ENCODE assay signal across 15 mouse cellular contexts in the genomic region with DNA sequence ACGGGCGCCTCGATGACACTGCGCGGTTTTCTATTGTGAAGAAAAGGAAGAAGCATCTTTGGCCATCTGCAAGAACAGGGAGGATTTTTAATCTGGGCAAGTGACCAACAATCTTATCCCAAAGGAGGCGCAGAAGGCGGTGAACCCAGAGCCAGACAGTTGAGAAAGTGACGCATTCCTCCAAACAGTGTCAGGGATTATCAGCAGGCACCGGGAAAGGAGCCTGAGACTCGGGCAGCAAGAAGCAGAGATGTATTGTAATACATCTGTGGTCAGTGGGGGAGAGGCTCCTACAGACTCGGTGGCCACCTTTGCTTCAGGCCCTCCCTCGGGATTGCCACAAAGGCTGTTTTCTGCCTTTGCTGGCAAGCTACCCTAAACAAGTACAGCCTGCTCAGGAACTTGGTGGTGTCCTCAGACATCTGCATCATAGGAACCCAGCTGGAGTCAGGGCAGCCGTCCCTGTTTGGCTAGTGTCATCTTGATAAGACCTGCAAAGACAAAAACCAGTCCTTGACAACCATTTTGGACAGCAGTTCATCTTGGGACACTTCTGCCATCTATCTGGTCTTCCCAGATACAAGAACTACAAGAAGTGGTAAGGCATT. TPM values are rescaled to one million over a fixed set of nuclear protein-coding genes. Genes with fewer than 3 reads are reported as not detected.
DNase-seq lines count a peak whose midpoint lies in the region; ATAC-seq lines count a peak whose summit lies in the region.
"Had no signal": no experiment of that assay in that cellular context is flagged by ENCODE, and none has a peak within 500 bp of the region (broad histone marks: within the 10 kb centered on the region; RNA-seq: fewer than 3 reads in every experiment).

No protein-coding gene starts in this region.

- no peaks in the 10 kb centered on the region for H3K36me3 ChIP-seq in hindbrain, embryonic 16.5 days (ENCODE audit: control insufficient read depth, insufficient read depth, low read length)
- H3K36me3 ChIP-seq: midbrain, embryonic 10.5 days; neural tube, embryonic 15.5 days had no signal

- H3K9ac ChIP-seq in hindbrain, embryonic 16.5 days (ENCODE audit: low read depth, low read length): no peak overlapping the region
- H3K9ac ChIP-seq: hindbrain, embryonic 14.5 days; neural tube, embryonic 15.5 days had no signal

- peak; percentile 37; the same call in 1 of the 2 replicates for ATAC-seq in megakaryocyte-erythroid progenitor cell, adult 5-6 weeks (replicated peaks; ENCODE audit: low FRiP score, low TSS enrichment, poor library complexity, severe bottlenecking)
- no peak for ATAC-seq in hindbrain, embryonic 16.5 days

- intact Hi-C loops in left cerebral cortex, postnatal 4 days (cut with DNase I): no loop called here

- peak; percentile 9 for DNase-seq in left cerebral cortex, postnatal 4 days
- no peak for DNase-seq in left cerebral cortex, adult 8-10 months (ENCODE audit: low spot score in 2 of 2)
- DNase-seq in gastrocnemius, adult 8-10 months (ENCODE audit: low spot score in 2 of 2): peak; percentile 32 to 35
- peak; percentile 68 to 81 for DNase-seq in heart, adult 9 months (ENCODE audit: low spot score in 2 of 2)
- no peak for DNase-seq in right cerebral cortex, adult 18-20 months
- no peak for DNase-seq in yolk sac, embryonic 10.5 days (ENCODE audit: low spot score)
- DNase-seq: liver had no signal

- no peak overlapping the region for H3K4me2 ChIP-seq in hindbrain, embryonic 16.5 days (ENCODE audit: low read length)
- H3K4me2 ChIP-seq: hindbrain, embryonic 14.5 days; neural tube, embryonic 15.5 days had no signal

- H3K4me3 ChIP-seq in hindbrain, embryonic 16.5 days (ENCODE audit: low read length): no peak overlapping the region
- H3K4me3 ChIP-seq: midbrain, embryonic 10.5 days; neural tube, embryonic 15.5 days had no signal

- WGBS in hindbrain, embryonic 16.5 days: 60% methylated on average over 13 of the region's 13 CpGs

- H3K27ac ChIP-seq in hindbrain, embryonic 16.5 days (ENCODE audit: low read depth, low read length): no peak overlapping the region
- H3K27ac ChIP-seq: hindbrain, embryonic 14.5 days; midbrain, embryonic 10.5 days; neural tube, embryonic 15.5 days had no signal

- H3K27me3 ChIP-seq in hindbrain, embryonic 16.5 days (replicated peaks; ENCODE audit: control insufficient read depth, insufficient read depth, low read length): no peaks in the 10 kb centered on the region
- H3K27me3 ChIP-seq: neural tube, embryonic 15.5 days had no signal

- H3K4me1 ChIP-seq in hindbrain, embryonic 16.5 days (ENCODE audit: control insufficient read depth, insufficient read depth, low read depth, low read length): no peaks in the 10 kb centered on the region

- H3K9me3 ChIP-seq in hindbrain, embryonic 16.5 days (ENCODE audit: control insufficient read depth, low read length): no peaks in the 10 kb centered on the region
- H3K9me3 ChIP-seq: midbrain, embryonic 10.5 days; neural tube, embryonic 15.5 days had no signal

RNA-seq across cellular contexts. Expression of gene Gm11032, which starts 0.7 kb away (rescaled TPM):
- not detected for total RNA-seq in left cerebral cortex, postnatal 4 days (2021)
- total RNA-seq in left cerebral cortex, adult 8-10 months (2022): not detected
- not detected for total RNA-seq in gastrocnemius, adult 8-10 months (2022)
- total RNA-seq in megakaryocyte-erythroid progenitor cell, adult 5-6 weeks (2014; fragmentation: Nextera tagmentation): not detected in 2 replicates
- not detected in 2 replicates for total RNA-seq in megakaryocyte-erythroid progenitor cell, adult 5-6 weeks (2017)
- not detected in 2 replicates for polyA plus RNA-seq in hindbrain, embryonic 16.5 days (2015; fragmentation: Nextera tagmentation; extraction: Ambion mirVana)
- total RNA-seq: common myeloid progenitor, adult 5-6 weeks had no signal
- polyA plus RNA-seq: hindbrain, embryonic 14.5 days; large intestine, adult 2 months; midbrain, embryonic 10.5 days; neural tube, embryonic 15.5 days; spleen, adult 2 months had no signal

RNA-seq across cellular contexts. Expression of gene Ascc2, which starts 16.9 kb away (rescaled TPM):
- 10 to 100 TPM; 27.3 to 28.3 TPM for total RNA-seq in left cerebral cortex, postnatal 4 days (2021)
- total RNA-seq in left cerebral cortex, adult 8-10 months (2022): 10 to 100 TPM; 16.3 to 20.8 (median 18.2) TPM
- total RNA-seq in gastrocnemius, adult 8-10 months (2022): 10 to 100 TPM; 15.6 to 18.7 (median 16.5) TPM
- total RNA-seq in megakaryocyte-erythroid progenitor cell, adult 5-6 weeks (2014; fragmentation: Nextera tagmentation): 29.8 and 44.7 TPM in 2 replicates
- 20.7 and 22.6 TPM in 2 replicates for total RNA-seq in megakaryocyte-erythroid progenitor cell, adult 5-6 weeks (2017)
- 18.4 and 20.6 TPM in 2 replicates for polyA plus RNA-seq in hindbrain, embryonic 16.5 days (2015; fragmentation: Nextera tagmentation; extraction: Ambion mirVana)

RNA-seq across cellular contexts. Expression of gene Mtmr3, which starts 25.9 kb away (rescaled TPM):
- total RNA-seq in left cerebral cortex, postnatal 4 days (2021): 10 to 100 TPM; 74.2 to 76.6 TPM
- 10 to 100 TPM; 66.2 to 74.0 (median 70.5) TPM for total RNA-seq in left cerebral cortex, adult 8-10 months (2022)
- total RNA-seq in gastrocnemius, adult 8-10 months (2022): 10 to 100 TPM; 45.9 to 59.7 (median 51.7) TPM
- 34.7 and 43.1 TPM in 2 replicates for total RNA-seq in megakaryocyte-erythroid progenitor cell, adult 5-6 weeks (2014; fragmentation: Nextera tagmentation)
- 29.1 and 41.1 TPM in 2 replicates for total RNA-seq in megakaryocyte-erythroid progenitor cell, adult 5-6 weeks (2017)
- polyA plus RNA-seq in hindbrain, embryonic 16.5 days (2015; fragmentation: Nextera tagmentation; extraction: Ambion mirVana): 28.7 and 33.5 TPM in 2 replicates

Comparison
In these comparisons a context has a peak if more than half of its experiments do, and no peak if none do; other contexts are left out.
1. DNase-seq: peak in left cerebral cortex, postnatal 4 days (single experiment), gastrocnemius, adult 8-10 months (2 of 2) and heart, adult 9 months (2 of 2); none in left cerebral cortex, adult 8-10 months (0 of 2), right cerebral cortex, adult 18-20 months (single experiment) and yolk sac, embryonic 10.5 days (single experiment).